Mouse (Mus musculus): ENCODE results near the gene Fndc3a.

Fndc3a gene

GRCm38 (mm10) chr14:72709710-72710340, at the start of gene Fndc3a:
Gene Fndc3a (minus strand): TSS chr14:72710003.
- peak; percentile 60 for DNase-seq (ENCODE audit: low read depth, low spot score)

- DNase-seq (ENCODE audit: low read depth, low spot score), result no peak
These were observed 43.1 kb upstream of the Fndc3a start for GRCm38 (mm10) chr14:72752893-72753292.

GRCm38 (mm10) chr14:72750426-72751182, 40.8 kb upstream of the Fndc3a start:
- DNase-seq (ENCODE audit: low read depth, low spot score), result no peak

- DNase-seq (ENCODE audit: low read depth, low spot score), result no peak
These were observed 38.5 kb upstream of the Fndc3a start for GRCm38 (mm10) chr14:72748331-72748730.

- DNase-seq (ENCODE audit: low read depth, low spot score), result no peak
These were observed 31.9 kb upstream of the Fndc3a start for GRCm38 (mm10) chr14:72741667-72742066.

- no peak for DNase-seq (ENCODE audit: low read depth, low spot score)
These were observed 30.5 kb upstream of the Fndc3a start for GRCm38 (mm10) chr14:72740336-72740735.

GRCm38 (mm10) chr14:72739484-72740208, 29.8 kb upstream of the Fndc3a start:
- no peak for DNase-seq (ENCODE audit: low read depth, low spot score)

- DNase-seq (ENCODE audit: low read depth, low spot score), result no peak
These were observed 29.0 kb upstream of the Fndc3a start for GRCm38 (mm10) chr14:72738776-72739175.

GRCm38 (mm10) chr14:72738217-72738616, 28.4 kb upstream of the Fndc3a start:
- DNase-seq (ENCODE audit: low read depth, low spot score), result no peak

- no peak for DNase-seq (ENCODE audit: low read depth, low spot score)
These were observed 16.1 kb upstream of the Fndc3a start for GRCm38 (mm10) chr14:72725865-72726264.

GRCm38 (mm10) chr14:72722274-72723053, 12.7 kb upstream of the Fndc3a start:
- DNase-seq (ENCODE audit: low read depth, low spot score), result no peak

GRCm38 (mm10) chr14:72716175-72716574, 6.4 kb upstream of the Fndc3a start:
- no peak for DNase-seq (ENCODE audit: low read depth, low spot score)

GRCm38 (mm10) chr14:72711130-72711529, 1.3 kb upstream of the Fndc3a start:
- DNase-seq (ENCODE audit: low read depth, low spot score), result no peak

GRCm38 (mm10) chr14:72710341-72711027, 681 bp upstream of the Fndc3a start:
- DNase-seq (ENCODE audit: low read depth, low spot score), result peak; percentile 31

- DNase-seq (ENCODE audit: low read depth, low spot score), result peak; percentile 12
These were observed 603 bp downstream of the Fndc3a start for GRCm38 (mm10) chr14:72709091-72709709.

- DNase-seq (ENCODE audit: low read depth, low spot score), result no peak
These were observed 1.2 kb downstream of the Fndc3a start for GRCm38 (mm10) chr14:72708581-72708991.

- DNase-seq (ENCODE audit: low read depth, low spot score), result no peak
These were observed 9.7 kb downstream of the Fndc3a start for GRCm38 (mm10) chr14:72700056-72700455.

GRCm38 (mm10) chr14:72691406-72691805, 18.4 kb downstream of the Fndc3a start:
- DNase-seq (ENCODE audit: low read depth, low spot score), result no peak

- DNase-seq (ENCODE audit: low read depth, low spot score), result no peak
These were observed 20.3 kb downstream of the Fndc3a start for GRCm38 (mm10) chr14:72689525-72689924.

- no peak for DNase-seq (ENCODE audit: low read depth, low spot score)
These were observed 24.9 kb downstream of the Fndc3a start for GRCm38 (mm10) chr14:72684857-72685370.
